Mouse (Mus musculus): ENCODE data around the gene Hectd1. TPM values are rescaled to one million over a fixed set of nuclear protein-coding genes. Genes with fewer than 3 reads are reported as not detected.

Hectd1 gene
- polyA plus RNA-seq, 1 experiment from 2014 or later = 38.9 TPM

GRCm38 (mm10) chr12:51856768-51857295 lies 27.5 kb upstream of the Hectd1 start:
- ATAC-seq (ENCODE audit: insufficient number of reproducible peaks, low FRiP score) = no peak
- H3K36me3 ChIP-seq = no peaks in the 10 kb centered on the region
- no peak overlapping the region for H3K9ac ChIP-seq
- no peak overlapping the region for H3K27ac ChIP-seq (ENCODE audit: poor library complexity, severe bottlenecking)
- H3K4me2 ChIP-seq = no peak overlapping the region
- H3K9me3 ChIP-seq (replicated peaks) = no peaks in the 10 kb centered on the region
- H3K4me3 ChIP-seq = no peak overlapping the region
- no peaks in the 10 kb centered on the region for H3K27me3 ChIP-seq (replicated peaks)
- no peaks in the 10 kb centered on the region for H3K4me1 ChIP-seq (replicated peaks)
- 46% methylated on average over 8 of the region's 8 CpGs for WGBS

DNA sequence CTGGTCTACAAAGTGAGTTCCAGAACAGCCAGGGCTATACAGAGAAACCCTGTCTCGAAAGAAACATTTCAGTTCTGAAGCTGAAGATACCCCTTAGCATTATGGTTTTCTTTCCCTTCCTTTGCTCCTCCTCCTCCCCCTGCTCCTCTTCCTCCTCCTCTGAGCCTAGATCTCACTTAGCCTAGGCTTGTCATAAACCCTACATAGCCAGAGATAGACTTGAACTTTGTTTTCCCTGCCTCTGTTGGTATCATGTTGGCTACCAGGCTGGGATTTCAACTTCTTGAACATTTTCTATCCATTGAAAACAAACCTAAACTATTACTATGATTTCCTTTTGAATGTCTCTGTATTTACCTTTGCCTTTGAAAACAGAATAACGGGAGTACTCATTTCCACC lies 26.5 kb upstream of the Hectd1 start:
- WGBS = 81% methylated on average over 2 of the region's 2 CpGs
- no peak for ATAC-seq (ENCODE audit: insufficient number of reproducible peaks, low FRiP score)
- Histone ChIP-seq H3K27ac (ENCODE audit: poor library complexity, severe bottlenecking) (no peak overlapping the region), H3K4me3 (no peak overlapping the region), H3K4me2 (no peak overlapping the region), H3K27me3 (replicated peaks) (no peaks in the 10 kb centered on the region), H3K9ac (no peak overlapping the region), H3K4me1 (replicated peaks) (no peaks in the 10 kb centered on the region), H3K9me3 (replicated peaks) (no peaks in the 10 kb centered on the region), H3K36me3 (no peaks in the 10 kb centered on the region)

DNA sequence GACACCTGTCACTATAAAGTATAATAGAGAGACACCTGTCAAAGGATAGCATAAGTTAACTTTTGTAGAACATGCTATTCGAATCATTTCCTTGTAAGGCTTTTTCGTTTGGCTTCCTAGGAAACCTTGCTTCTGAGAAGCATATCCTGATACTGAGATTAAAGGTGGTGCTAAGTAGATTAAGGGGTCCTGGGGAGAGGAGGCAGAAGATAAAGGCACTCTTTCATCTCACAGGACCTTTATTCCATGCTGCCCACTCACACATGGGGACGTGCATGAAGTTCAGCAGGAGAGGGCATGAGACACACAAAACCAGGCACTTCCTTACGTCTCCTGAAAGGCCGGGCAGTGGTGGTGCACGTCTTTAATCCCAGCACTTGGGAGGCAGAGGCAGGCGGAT lies 26.1 kb upstream of the Hectd1 start:
- Histone ChIP-seq H3K27me3 (replicated peaks) (no peaks in the 10 kb centered on the region), H3K4me3 (no peak overlapping the region), H3K36me3 (no peaks in the 10 kb centered on the region), H3K27ac (ENCODE audit: poor library complexity, severe bottlenecking) (no peak overlapping the region), H3K4me2 (no peak overlapping the region), H3K9me3 (replicated peaks) (no peaks in the 10 kb centered on the region), H3K9ac (no peak overlapping the region), H3K4me1 (replicated peaks) (no peaks in the 10 kb centered on the region)
- no peak for ATAC-seq (ENCODE audit: insufficient number of reproducible peaks, low FRiP score)
- 60% methylated on average over 7 of the region's 7 CpGs for WGBS

DNA sequence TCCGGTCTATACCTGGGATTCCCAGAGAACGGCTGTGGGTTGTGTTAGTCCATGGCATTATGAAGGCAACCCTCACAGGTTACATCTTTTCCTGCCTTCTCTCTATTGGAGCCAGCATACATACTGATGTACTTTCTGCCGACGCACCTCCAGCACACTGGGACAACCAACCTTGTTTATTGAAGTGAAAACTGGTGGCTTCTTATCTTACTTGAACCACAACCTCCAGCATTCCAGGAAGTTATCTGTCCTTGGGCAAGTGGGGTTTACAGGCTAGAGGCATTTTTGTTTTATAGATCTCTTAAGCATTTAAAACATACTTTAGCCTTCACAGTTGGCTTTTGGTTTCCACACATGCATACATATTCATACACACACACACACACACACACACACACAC lies 22.3 kb upstream of the Hectd1 start:
- Histone ChIP-seq H3K4me2 (0 out of 2 replicates have a peak overlapping the region, but pooled peaks have one; percentile 1), H3K9ac (no peak overlapping the region), H3K27ac (ENCODE audit: poor library complexity, severe bottlenecking) (no peak overlapping the region), H3K27me3 (replicated peaks) (no peaks in the 10 kb centered on the region), H3K4me3 (no peak overlapping the region), H3K9me3 (replicated peaks) (no peaks in the 10 kb centered on the region), H3K4me1 (replicated peaks) (no peaks in the 10 kb centered on the region), H3K36me3 (no peaks in the 10 kb centered on the region)
- ATAC-seq (ENCODE audit: insufficient number of reproducible peaks, low FRiP score) = peak; percentile 75
- WGBS = 63% methylated on average over 4 of the region's 4 CpGs

GRCm38 (mm10) chr12:51851155-51851554 lies 21.8 kb upstream of the Hectd1 start:
- ATAC-seq (ENCODE audit: insufficient number of reproducible peaks, low FRiP score) = peak; percentile 66
- WGBS = 88% methylated on average over 3 of the region's 3 CpGs
- H3K4me1 ChIP-seq (replicated peaks) = no peaks in the 10 kb centered on the region
- H3K4me2 ChIP-seq = 0 out of 2 replicates have a peak overlapping the region, but pooled peaks have one; percentile 1
- no peak overlapping the region for H3K4me3 ChIP-seq
- H3K9ac ChIP-seq = no peak overlapping the region
- H3K27ac ChIP-seq (ENCODE audit: poor library complexity, severe bottlenecking) = no peak overlapping the region
- no peaks in the 10 kb centered on the region for H3K27me3 ChIP-seq (replicated peaks)
- no peaks in the 10 kb centered on the region for H3K9me3 ChIP-seq (replicated peaks)
- no peaks in the 10 kb centered on the region for H3K36me3 ChIP-seq

DNA sequence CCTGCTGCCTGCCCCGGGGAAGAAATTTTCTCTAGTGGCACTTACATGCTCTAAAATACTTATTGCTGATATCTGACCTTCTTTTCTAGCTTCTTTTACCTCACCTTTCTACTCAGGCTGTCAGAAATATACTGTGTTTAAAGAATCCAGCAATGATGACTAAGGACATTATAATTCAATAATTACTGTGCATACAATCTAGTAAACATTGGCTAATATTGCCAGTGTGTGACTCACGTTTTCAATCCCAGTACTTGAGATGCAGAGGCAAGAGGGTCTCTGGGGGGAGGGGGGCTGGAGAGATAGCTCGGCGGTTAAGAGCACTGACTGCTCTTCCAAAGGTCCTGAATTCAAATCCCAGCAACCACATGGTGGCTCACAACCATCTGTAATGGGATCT lies 21.0 kb upstream of the Hectd1 start:
- 76% methylated on average over 4 of the region's 4 CpGs for WGBS
- Histone ChIP-seq H3K27ac (ENCODE audit: poor library complexity, severe bottlenecking) (no peak overlapping the region), H3K36me3 (no peaks in the 10 kb centered on the region), H3K9ac (no peak overlapping the region), H3K4me3 (no peak overlapping the region), H3K4me2 (no peak overlapping the region), H3K4me1 (replicated peaks) (no peaks in the 10 kb centered on the region), H3K9me3 (replicated peaks) (no peaks in the 10 kb centered on the region), H3K27me3 (replicated peaks) (no peaks in the 10 kb centered on the region)
- no peak for ATAC-seq (ENCODE audit: insufficient number of reproducible peaks, low FRiP score)

GRCm38 (mm10) chr12:51849902-51850301 lies 20.6 kb upstream of the Hectd1 start:
- H3K9me3 ChIP-seq (replicated peaks) = no peaks in the 10 kb centered on the region
- no peak overlapping the region for H3K4me2 ChIP-seq
- 57% methylated on average over 2 of the region's 2 CpGs for WGBS
- H3K36me3 ChIP-seq = no peaks in the 10 kb centered on the region
- H3K9ac ChIP-seq = no peak overlapping the region
- ATAC-seq (ENCODE audit: insufficient number of reproducible peaks, low FRiP score) = no peak
- H3K4me3 ChIP-seq = no peak overlapping the region
- H3K4me1 ChIP-seq (replicated peaks) = no peaks in the 10 kb centered on the region
- no peak overlapping the region for H3K27ac ChIP-seq (ENCODE audit: poor library complexity, severe bottlenecking)
- no peaks in the 10 kb centered on the region for H3K27me3 ChIP-seq (replicated peaks)

GRCm38 (mm10) chr12:51847953-51848680 lies 18.8 kb upstream of the Hectd1 start:
- H3K4me2 ChIP-seq = no peak overlapping the region
- H3K27me3 ChIP-seq (replicated peaks) = no peaks in the 10 kb centered on the region
- H3K4me1 ChIP-seq (replicated peaks) = peaks cover 13% of the 10 kb centered on the region
- no peak overlapping the region for H3K27ac ChIP-seq (ENCODE audit: poor library complexity, severe bottlenecking)
- no peak for ATAC-seq (ENCODE audit: insufficient number of reproducible peaks, low FRiP score)
- H3K9me3 ChIP-seq (replicated peaks) = no peaks in the 10 kb centered on the region
- no peak overlapping the region for H3K9ac ChIP-seq
- WGBS = 78% methylated on average over 9 of the region's 9 CpGs
- H3K36me3 ChIP-seq = no peaks in the 10 kb centered on the region
- H3K4me3 ChIP-seq = no peak overlapping the region

DNA sequence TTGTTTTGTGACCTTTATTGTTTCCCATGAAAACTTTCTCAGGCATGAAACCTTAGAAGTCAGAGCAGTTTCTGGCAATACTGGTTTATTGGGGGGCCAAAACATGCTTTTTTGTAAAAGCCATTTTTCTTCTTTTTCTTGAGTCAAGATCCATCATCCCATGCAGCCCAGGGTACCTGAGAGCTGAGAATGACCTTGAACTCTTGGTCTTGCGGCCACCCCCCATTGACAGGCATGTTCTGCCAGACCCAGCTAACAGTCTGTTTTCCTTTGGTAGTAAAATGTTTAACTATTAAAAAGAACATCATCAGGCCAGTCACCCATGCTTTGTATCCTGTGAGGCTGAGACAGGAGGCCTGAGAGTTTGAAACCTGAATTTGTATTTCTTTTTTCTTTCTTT lies 15.9 kb upstream of the Hectd1 start:
- H3K4me3 ChIP-seq = peak overlapping the region; percentile 72
- H3K9ac ChIP-seq = no peak overlapping the region
- H3K4me1 ChIP-seq (replicated peaks) = peaks cover 20% of the 10 kb centered on the region
- peak overlapping the region; percentile 58; the same call in 1 of the 2 replicates for H3K27ac ChIP-seq (ENCODE audit: poor library complexity, severe bottlenecking)
- no peaks in the 10 kb centered on the region for H3K9me3 ChIP-seq (replicated peaks)
- WGBS = 31% methylated on average over 1 of the region's 1 CpGs
- no peak for ATAC-seq (ENCODE audit: insufficient number of reproducible peaks, low FRiP score)
- H3K4me2 ChIP-seq = peak overlapping the region; percentile 85
- no peaks in the 10 kb centered on the region for H3K27me3 ChIP-seq (replicated peaks)
- H3K36me3 ChIP-seq = no peaks in the 10 kb centered on the region

DNA sequence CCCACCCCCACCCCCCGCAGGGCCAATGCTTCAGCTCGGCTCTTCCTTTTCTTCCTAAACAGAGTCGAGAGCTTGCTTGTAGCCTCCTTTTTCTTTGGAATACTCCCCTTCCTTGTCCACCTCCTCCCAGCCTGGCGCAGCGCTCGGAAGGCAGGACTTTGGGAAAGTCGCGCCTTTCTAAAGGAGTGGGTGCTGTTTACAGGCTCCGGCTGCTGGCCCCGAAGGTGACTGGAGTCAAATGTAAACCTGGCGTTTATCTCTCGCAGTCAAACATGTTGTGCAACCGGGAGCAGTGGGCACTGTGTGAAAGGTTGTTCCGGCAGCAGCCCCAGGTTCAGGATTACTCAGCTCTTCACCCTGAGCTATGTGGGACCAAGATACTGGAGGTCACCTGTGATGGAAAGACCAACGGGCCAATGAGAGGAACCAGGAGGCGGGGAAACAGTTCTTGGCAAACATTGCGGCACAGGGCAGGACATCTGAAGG lies 15.5 kb upstream of the Hectd1 start:
- Histone ChIP-seq H3K27ac (ENCODE audit: poor library complexity, severe bottlenecking) (peak overlapping the region; percentile 95), H3K4me2 (peak overlapping the region; percentile 85), H3K9me3 (replicated peaks) (no peaks in the 10 kb centered on the region), H3K9ac (peak overlapping the region; percentile 84), H3K4me3 (peak overlapping the region; percentile 72), H3K36me3 (no peaks in the 10 kb centered on the region), H3K4me1 (replicated peaks) (peaks cover 20% of the 10 kb centered on the region), H3K27me3 (replicated peaks) (no peaks in the 10 kb centered on the region)
- WGBS = under 1% methylated on average over 17 of the region's 17 CpGs
- peak; percentile 97 for ATAC-seq (ENCODE audit: insufficient number of reproducible peaks, low FRiP score)

DNA sequence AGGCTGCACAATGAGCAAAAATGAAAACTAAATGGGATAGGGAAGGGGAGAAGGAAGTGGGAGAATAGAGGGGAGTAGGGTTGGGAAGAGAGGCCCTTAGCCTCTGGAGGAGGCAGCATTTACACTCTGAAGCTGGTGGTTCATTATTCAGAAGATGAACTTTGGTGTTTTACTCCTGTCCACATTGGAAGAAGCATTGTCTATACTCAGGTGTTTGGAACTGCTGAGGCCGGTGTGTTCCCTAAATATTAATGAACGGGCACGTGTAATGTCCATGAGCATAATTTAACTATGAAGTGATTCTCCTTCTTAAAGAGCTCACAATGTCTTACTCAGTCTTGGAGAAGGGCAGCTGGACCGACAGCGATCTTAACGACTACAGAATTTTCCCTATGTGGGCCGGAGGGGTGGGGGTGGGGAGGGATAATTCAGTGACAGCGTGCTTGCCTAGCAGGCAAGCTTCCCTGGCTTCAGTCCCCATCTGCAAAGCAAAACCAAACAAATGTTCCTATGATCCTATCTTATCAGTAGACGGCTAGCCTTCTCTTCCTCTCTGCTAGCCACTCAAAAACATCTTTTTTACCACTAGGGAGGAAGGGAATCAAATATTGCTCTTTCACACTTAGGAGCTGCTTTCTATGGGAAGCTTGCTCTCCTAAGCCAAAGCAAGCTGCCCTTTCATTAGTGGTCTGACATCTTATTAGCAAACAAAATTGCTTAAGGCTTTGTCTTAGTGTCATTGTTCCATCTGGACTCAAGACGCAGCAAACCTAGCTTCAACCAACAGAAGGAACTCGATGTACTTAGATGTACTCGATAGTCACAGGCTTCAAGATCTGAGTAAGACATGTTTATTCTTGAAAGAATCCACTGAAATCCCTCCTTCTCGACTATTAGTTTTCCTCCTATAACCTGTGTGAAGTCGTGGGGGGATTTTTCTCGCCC lies 14.5 kb upstream of the Hectd1 start:
- H3K4me3 ChIP-seq = peak overlapping the region; percentile 72
- H3K9ac ChIP-seq = peak overlapping the region; percentile 84; the same call in 1 of the 2 replicates
- ATAC-seq (ENCODE audit: insufficient number of reproducible peaks, low FRiP score) = no peak
- H3K9me3 ChIP-seq (replicated peaks) = no peaks in the 10 kb centered on the region
- H3K27ac ChIP-seq (ENCODE audit: poor library complexity, severe bottlenecking) = peak overlapping the region; percentile 95
- peaks cover 20% of the 10 kb centered on the region for H3K4me1 ChIP-seq (replicated peaks)
- H3K27me3 ChIP-seq (replicated peaks) = no peaks in the 10 kb centered on the region
- WGBS = 27% methylated on average over 15 of the region's 15 CpGs
- no peaks in the 10 kb centered on the region for H3K36me3 ChIP-seq
- peak overlapping the region; percentile 85 for H3K4me2 ChIP-seq
